Mouse (Mus musculus) CD4-positive, CD25-positive, alpha-beta regulatory T cell, adult 9 weeks (primary cell): ENCODE results near the gene Rhox2c. TPM values are rescaled to one million over a fixed set of nuclear protein-coding genes. Genes with fewer than 3 reads are reported as not detected.

Experiments
- polyA plus RNA-seq: library from polyadenylated mRNA; unstranded; fragments of 100-300 nt; shearing (Covaris generic); gene quantifications from one replicate; pipeline ENCODE4 v1.2.1, GENCODE M21; 2017

Rhox2c gene
- not detected for polyA plus RNA-seq

GRCm38 (mm10) chrX:37453380-37453779 is at the start of gene Rhox2c:
Gene Rhox2c, plus strand, starts transcription at chrX:37453680.

GRCm38 (mm10) chrX:37411767-37412166 is 41.7 kb upstream of the Rhox2c start, which contains the start of gene Rhox2b:
Gene Rhox2b, plus strand, starts transcription at chrX:37412067.

GRCm38 (mm10) chrX:37432194-37432593 is 21.3 kb upstream of the Rhox2c start, which contains the start of gene Rhox4b:
Gene Rhox4b, plus strand, starts transcription at chrX:37432494.

GRCm38 (mm10) chrX:37458285-37458684 is 4.8 kb downstream of the Rhox2c start, which contains the start of gene Rhox3c:
Gene Rhox3c, plus strand, starts transcription at chrX:37458585.

GRCm38 (mm10) chrX:37480037-37480436 is 26.6 kb downstream of the Rhox2c start, which contains the start of gene Rhox4c:
Gene Rhox4c, plus strand, starts transcription at chrX:37480337.

GRCm38 (mm10) chrX:37514059-37514458 is 60.6 kb downstream of the Rhox2c start, which contains the start of gene Rhox4d:
Gene Rhox4d, plus strand, starts transcription at chrX:37514359.

Other genes with a start within 250 kb of the Rhox2c start
- not detected for gene Gm9, start 242.6 kb upstream of the Rhox2c start, polyA plus RNA-seq
- gene Rhox1, start 231.4 kb upstream of the Rhox2c start, polyA plus RNA-seq = not detected
- gene Rhox2a, start 208.7 kb upstream of the Rhox2c start, polyA plus RNA-seq = not detected
- not detected for gene Rhox3a, start 203.8 kb upstream of the Rhox2c start, polyA plus RNA-seq
- not detected for gene Rhox4a, start 188.3 kb upstream of the Rhox2c start, polyA plus RNA-seq
- gene Rhox3a2, start 73.7 kb upstream of the Rhox2c start, polyA plus RNA-seq = not detected
- gene Rhox4a2, start 62.8 kb upstream of the Rhox2c start, polyA plus RNA-seq = not detected
- gene Rhox2b, start 41.6 kb upstream of the Rhox2c start, polyA plus RNA-seq = not detected
- not detected for gene Rhox4b, start 21.2 kb upstream of the Rhox2c start, polyA plus RNA-seq
- gene Rhox3c, start 4.9 kb downstream of the Rhox2c start, polyA plus RNA-seq = not detected
- not detected for gene Rhox4c, start 26.7 kb downstream of the Rhox2c start, polyA plus RNA-seq
- not detected for gene Rhox2d, start 39.7 kb downstream of the Rhox2c start, polyA plus RNA-seq
- gene Rhox4d, start 60.7 kb downstream of the Rhox2c start, polyA plus RNA-seq = 0.17 TPM
- not detected for gene Rhox2e, start 76.8 kb downstream of the Rhox2c start, polyA plus RNA-seq
- gene Rhox3e, start 88.3 kb downstream of the Rhox2c start, polyA plus RNA-seq = not detected
- gene Rhox4e, start 103.7 kb downstream of the Rhox2c start, polyA plus RNA-seq = not detected
- not detected for gene Rhox2f, start 117.7 kb downstream of the Rhox2c start, polyA plus RNA-seq
- gene Rhox3f, start 127.3 kb downstream of the Rhox2c start, polyA plus RNA-seq = not detected
- not detected for gene Rhox4f, start 154.0 kb downstream of the Rhox2c start, polyA plus RNA-seq
- gene Rhox3g, start 174.9 kb downstream of the Rhox2c start, polyA plus RNA-seq = not detected
- not detected for gene Rhox2g, start 189.8 kb downstream of the Rhox2c start, polyA plus RNA-seq
- gene Rhox4g, start 197.6 kb downstream of the Rhox2c start, polyA plus RNA-seq = not detected
- not detected for gene Rhox3h, start 215.1 kb downstream of the Rhox2c start, polyA plus RNA-seq
- not detected for gene Rhox2h, start 219.6 kb downstream of the Rhox2c start, polyA plus RNA-seq